Mouse (Mus musculus): ENCODE data around the gene Col4a2.

Gene Col4a2

GRCm38 (mm10) chr8:11312349-11313175 lies at the start of gene Col4a2, which contains the start of gene Col4a1:
Col4a2 (plus strand) TSS chr8:11312805.
Col4a1 (minus strand) TSS chr8:11312826.
- in situ Hi-C loops (cut with MboI, MseI), result no loop called here

GRCm38 (mm10) chr8:11263848-11264247 lies 48.8 kb upstream of the Col4a2 start:
- in situ Hi-C loops (cut with MboI, MseI), result no loop called here

- in situ Hi-C loops (cut with MboI, MseI), result no loop called here
These were observed 46.6 kb upstream of the Col4a2 start for GRCm38 (mm10) chr8:11265971-11266370.

- in situ Hi-C loops (cut with MboI, MseI), result no loop called here
These were observed 46.1 kb upstream of the Col4a2 start for GRCm38 (mm10) chr8:11266471-11266870.

GRCm38 (mm10) chr8:11268753-11269152 lies 43.9 kb upstream of the Col4a2 start:
- in situ Hi-C loops (cut with MboI, MseI), result no loop called here

- in situ Hi-C loops (cut with MboI, MseI), result no loop called here
These were observed 41.8 kb upstream of the Col4a2 start for GRCm38 (mm10) chr8:11270826-11271225.

- in situ Hi-C loops (cut with MboI, MseI), result no loop called here
These were observed 40.4 kb upstream of the Col4a2 start for GRCm38 (mm10) chr8:11272205-11272604.

GRCm38 (mm10) chr8:11273506-11274158 lies 39.0 kb upstream of the Col4a2 start:
- in situ Hi-C loops (cut with MboI, MseI), result no loop called here

- in situ Hi-C loops (cut with MboI, MseI), result no loop called here
These were observed 38.2 kb upstream of the Col4a2 start for GRCm38 (mm10) chr8:11274415-11274814.

- in situ Hi-C loops (cut with MboI, MseI), result no loop called here
These were observed 36.3 kb upstream of the Col4a2 start for GRCm38 (mm10) chr8:11276286-11276685.

GRCm38 (mm10) chr8:11277602-11278051 lies 35.0 kb upstream of the Col4a2 start:
- in situ Hi-C loops (cut with MboI, MseI), result no loop called here

GRCm38 (mm10) chr8:11278101-11278611 lies 34.4 kb upstream of the Col4a2 start:
- in situ Hi-C loops (cut with MboI, MseI), result no loop called here

GRCm38 (mm10) chr8:11279296-11279826 lies 33.2 kb upstream of the Col4a2 start:
- in situ Hi-C loops (cut with MboI, MseI), result no loop called here

- in situ Hi-C loops (cut with MboI, MseI), result no loop called here
These were observed 31.8 kb upstream of the Col4a2 start for GRCm38 (mm10) chr8:11280721-11281268.

GRCm38 (mm10) chr8:11282139-11282538 lies 30.5 kb upstream of the Col4a2 start:
- in situ Hi-C loops (cut with MboI, MseI), result no loop called here

- in situ Hi-C loops (cut with MboI, MseI), result no loop called here
These were observed 29.9 kb upstream of the Col4a2 start for GRCm38 (mm10) chr8:11282696-11283095.

- in situ Hi-C loops (cut with MboI, MseI), result no loop called here
These were observed 29.4 kb upstream of the Col4a2 start for GRCm38 (mm10) chr8:11283217-11283616.

GRCm38 (mm10) chr8:11285437-11285836 lies 27.2 kb upstream of the Col4a2 start:
- in situ Hi-C loops (cut with MboI, MseI), result no loop called here

GRCm38 (mm10) chr8:11287139-11287538 lies 25.5 kb upstream of the Col4a2 start:
- in situ Hi-C loops (cut with MboI, MseI), result no loop called here

GRCm38 (mm10) chr8:11288286-11288685 lies 24.3 kb upstream of the Col4a2 start:
- in situ Hi-C loops (cut with MboI, MseI), result no loop called here

- in situ Hi-C loops (cut with MboI, MseI), result no loop called here
These were observed 22.1 kb upstream of the Col4a2 start for GRCm38 (mm10) chr8:11290533-11290932.

GRCm38 (mm10) chr8:11292611-11293010 lies 20.0 kb upstream of the Col4a2 start:
- in situ Hi-C loops (cut with MboI, MseI), result no loop called here

Measured in regulatory T cell (primary cell).